Mouse (Mus musculus) common myeloid progenitor, adult 5-6 weeks (primary cell): ENCODE data around the gene Focad. TPM values are rescaled to one million over a fixed set of nuclear protein-coding genes. Genes with fewer than 3 reads are reported as not detected.
A peak's percentile ranks its signal among the peaks of the same experiment; 100 is the strongest.

Experiments
- ATAC-seq: replicated peaks from 2 replicates; pipeline ENCODE4 v1.8.0; 2016; ENCODE audit warnings: low read depth, mild to moderate bottlenecking, moderate TSS enrichment, inconsistent platforms; ENCODE audit not compliant: poor library complexity, severe bottlenecking
- total RNA-seq: library from RNA; stranded (forward); fragments of 200-1000, 187-1606 nt; gene quantifications from 2 replicates; pipeline ENCODE4 v1.2.3, GENCODE M21; 2017

Focad gene
- total RNA-seq, 1 experiment from 2014 or later: 23.6 TPM

DNA sequence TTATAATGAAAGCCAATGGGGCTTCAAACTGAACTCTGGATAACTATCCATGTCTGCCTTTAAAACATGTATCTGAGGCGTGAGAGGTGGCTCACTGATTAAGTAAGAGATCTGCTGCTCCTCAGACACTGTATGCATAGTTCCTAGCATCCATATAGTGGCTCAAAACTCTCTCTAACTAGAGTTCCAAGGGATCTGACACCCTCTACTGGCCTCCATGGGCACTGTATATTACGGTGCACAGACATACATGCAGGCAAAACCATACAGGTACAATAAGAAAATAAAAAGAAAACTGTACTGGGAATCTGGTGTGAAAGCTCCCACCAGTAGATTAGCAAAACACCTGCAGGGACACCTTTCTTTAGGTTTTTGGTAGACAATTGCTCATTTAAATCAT, 186.1 kb downstream of the Focad start:
- ATAC-seq: 0 out of 2 replicates have a peak, but pooled peaks have one; percentile 42

DNA sequence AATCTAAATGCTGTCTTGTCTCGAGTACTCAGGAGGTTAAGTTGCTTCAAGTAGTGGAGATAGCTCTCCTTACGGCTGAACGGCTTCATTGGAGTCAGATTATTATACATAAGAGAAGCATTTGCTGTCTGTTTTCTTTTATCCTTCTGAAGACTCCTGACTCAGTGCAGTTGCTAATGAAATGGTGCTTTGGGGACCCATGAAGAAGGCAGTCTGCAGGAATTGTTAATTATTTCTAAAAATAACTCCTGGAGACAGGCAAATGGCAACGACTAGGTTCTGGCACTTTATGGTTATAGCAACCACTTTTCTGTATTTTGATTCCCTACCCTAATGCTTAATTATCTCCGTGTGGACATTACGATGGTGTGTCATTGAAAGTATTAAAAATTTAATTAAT, 201.1 kb downstream of the Focad start:
- ATAC-seq: no peak

DNA sequence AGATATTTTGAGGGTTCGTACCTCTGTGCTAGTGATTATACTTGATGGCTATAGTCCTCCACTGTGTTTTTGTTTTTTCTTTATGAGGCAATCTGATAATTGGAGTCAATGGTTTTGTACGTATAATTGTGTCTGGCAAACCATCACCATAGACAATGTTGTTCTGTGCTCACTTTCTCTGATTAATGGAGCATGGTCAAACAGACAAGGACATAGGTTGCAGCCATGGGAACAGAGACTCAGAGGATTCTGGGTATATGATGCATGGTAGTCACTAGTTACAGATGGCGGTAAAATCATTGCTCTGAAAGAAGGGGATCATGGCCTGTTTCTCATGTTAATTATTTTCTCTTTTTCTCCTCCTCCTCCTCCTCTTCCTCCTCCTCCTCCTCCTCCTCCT, 205.1 kb downstream of the Focad start:
- no peak for ATAC-seq

GRCm38 (mm10) chr4:88300832-88301621, 206.6 kb downstream of the Focad start:
- ATAC-seq: no peak

DNA sequence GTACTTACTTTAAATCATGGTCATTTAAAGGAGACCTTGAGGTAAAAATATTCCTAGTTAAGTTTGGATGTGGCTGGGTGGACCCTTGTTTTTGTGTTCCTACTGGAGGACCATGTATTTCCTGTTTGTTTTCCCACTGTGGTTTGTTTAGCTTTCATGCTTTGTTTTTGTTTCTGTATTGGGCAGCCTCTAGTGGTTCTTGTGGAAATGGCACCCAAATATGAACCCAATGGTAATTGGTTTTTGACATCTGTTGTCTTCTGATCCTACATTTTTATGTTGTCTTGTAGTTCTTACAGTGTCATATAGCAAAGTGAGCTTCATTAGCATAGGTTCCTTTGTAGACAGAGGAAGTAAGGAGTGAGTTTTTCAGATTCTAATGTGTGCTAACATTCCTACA, 207.9 kb downstream of the Focad start:
- ATAC-seq: 0 out of 2 replicates have a peak, but pooled peaks have one; percentile 45

DNA sequence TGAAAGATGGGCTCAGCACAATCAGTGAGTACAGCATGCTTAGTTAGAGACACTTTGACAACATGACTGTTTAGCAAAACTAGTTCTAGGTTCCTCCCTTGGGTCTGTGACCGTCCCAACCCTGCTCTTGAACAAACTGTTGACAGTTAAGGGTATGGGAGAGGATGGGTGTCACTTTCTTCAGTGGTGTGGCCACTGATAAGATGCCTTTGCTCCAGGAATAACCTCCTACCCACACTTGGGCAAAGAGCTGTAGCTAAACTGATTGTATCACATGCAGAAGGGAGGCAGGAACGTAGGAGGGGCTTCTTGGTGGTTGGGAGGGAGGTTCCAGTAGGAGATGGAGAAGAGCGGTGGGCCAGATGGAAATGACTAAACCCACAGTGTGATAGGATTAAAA, 213.3 kb downstream of the Focad start:
- peak; percentile 77 for ATAC-seq

DNA sequence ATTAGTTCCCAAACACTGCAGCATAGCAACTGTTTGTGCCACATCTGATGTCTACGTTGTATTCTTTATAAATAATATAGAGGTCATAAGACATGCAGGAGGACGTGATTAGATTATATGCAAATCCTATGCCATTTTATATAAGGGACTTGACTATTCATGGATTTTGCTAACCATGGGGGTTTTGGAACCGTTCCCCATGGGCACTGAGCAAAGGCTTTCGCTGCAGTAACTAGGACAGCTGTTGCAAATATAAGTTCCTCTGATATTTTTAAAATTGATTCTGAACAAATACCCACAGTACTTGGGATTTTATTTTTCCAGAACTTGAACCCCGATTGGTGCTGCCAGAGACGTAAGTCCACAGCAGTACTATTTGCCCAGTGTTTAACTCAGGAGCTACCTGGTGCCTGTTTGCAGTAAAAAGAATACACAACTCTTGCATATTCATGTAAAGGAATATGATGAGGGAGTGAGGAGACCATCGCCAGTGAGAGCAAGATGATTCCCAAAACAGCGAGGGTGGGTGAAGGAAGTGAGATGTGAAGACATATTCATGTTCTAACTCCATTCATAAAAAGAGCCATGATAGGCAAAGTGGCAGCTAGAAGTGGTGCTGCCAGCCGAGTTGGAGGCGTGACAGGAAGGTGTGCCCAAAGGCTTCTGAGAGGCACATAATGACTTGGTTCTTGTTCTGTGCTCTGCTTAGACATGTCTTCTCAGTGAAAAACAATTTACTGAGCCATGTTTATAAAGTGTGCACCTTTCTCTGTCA, 214.1 kb downstream of the Focad start:
- no peak for ATAC-seq

- peak; percentile 80; the same call in 1 of the 2 replicates for ATAC-seq
Observed at GRCm38 (mm10) chr4:88309676-88310075, 215.2 kb downstream of the Focad start.

GRCm38 (mm10) chr4:88314898-88315297, 220.5 kb downstream of the Focad start:
- peak; percentile 54 for ATAC-seq

DNA sequence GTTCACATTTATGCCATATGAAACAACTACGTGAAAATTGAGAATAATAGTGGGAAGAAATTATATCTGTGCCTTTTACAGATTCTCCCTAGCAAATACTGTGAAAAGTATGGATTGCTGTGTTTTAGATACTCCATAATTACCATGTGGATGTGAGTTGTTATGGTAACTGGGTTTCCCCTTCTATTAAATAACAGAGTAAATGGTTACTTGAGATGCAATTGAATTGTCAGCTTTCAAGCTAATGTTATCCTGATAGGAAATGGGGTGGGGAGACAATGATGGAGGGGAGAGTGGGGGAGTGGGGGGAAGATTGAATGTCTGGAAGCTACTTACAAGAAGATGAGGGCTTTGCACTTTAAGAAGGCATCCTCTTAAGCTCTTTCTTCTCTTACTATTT, 225.6 kb downstream of the Focad start:
- ATAC-seq: no peak

DNA sequence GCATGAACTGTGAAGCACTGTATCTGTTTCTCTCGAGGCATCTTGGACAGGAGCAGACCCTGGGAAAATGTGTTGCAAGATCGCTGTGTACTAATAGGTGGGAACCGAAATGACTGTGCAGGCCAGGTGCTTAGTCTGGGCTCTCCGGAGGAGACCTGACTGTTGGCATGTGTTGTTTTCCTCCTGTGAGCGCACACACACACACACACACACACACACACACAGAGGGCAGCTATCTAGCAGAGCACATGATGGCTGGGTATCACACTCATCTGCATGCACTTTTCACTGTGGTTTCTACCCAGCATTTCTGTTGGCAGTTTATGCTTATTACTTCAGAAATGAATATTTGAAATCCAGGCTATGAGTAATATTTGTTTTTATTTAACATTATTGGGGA, 231.0 kb downstream of the Focad start:
- peak; percentile 45; the same call in 1 of the 2 replicates for ATAC-seq

GRCm38 (mm10) chr4:88334533-88334932, 240.1 kb downstream of the Focad start:
- no peak for ATAC-seq

DNA sequence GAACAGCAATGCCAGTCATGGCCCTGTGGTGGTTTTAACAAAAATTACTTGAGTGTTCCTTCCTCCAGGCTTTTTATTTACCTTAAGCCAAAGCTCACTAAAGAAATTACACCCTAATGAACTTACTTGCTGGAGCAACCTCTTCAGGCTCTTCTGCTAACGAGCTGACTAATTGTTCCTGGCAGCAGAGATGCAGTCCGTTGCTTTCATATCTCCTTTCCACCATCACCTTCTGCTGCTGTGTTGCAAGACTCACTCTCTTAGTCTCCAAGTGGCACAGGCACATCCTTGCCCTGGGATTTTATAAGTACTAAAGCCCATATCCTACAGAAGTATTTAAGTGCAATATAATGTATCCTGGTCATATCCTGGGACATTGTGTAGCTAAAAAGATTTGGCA, 242.3 kb downstream of the Focad start:
- peak; percentile 90 for ATAC-seq

DNA sequence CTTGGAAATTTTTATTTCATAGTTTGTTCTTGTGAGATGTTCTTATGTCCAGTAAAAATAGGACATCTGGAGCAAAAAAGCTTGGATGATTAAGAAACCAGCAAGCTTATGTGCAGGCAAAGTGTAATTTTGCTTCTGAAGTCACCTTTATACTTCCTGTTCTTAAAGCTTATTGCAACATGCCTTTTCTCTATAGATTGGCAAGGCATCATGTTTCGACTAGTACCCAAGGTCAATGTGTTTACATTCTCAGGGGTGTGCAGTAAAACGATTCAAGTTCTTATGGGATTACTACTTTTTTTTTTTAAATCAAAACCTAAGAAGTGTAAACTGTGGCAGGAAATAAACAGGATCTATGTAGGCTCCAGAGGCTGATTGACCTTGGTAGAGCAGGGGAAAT, 242.9 kb downstream of the Focad start:
- peak; percentile 40; the same call in 1 of the 2 replicates for ATAC-seq

DNA sequence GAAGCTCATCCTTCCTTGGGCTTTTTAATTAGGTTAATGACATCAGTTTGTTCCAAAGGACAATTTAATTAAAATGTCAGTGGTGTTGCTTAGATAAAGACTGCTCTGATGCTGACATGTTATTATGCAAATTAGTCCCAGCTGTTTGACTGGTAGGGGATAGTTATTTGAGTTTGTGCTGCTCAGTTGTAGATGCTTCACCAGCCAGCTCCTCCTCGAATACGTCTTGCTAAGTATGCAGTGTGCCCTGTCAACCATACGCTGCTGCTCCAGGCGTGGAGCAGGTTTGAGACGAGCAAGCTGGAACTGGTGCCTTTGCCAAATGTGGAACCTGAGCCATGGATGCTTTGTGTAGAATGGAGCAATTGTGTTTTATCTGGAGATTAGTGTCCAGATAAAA, 243.7 kb downstream of the Focad start:
- ATAC-seq: no peak

DNA sequence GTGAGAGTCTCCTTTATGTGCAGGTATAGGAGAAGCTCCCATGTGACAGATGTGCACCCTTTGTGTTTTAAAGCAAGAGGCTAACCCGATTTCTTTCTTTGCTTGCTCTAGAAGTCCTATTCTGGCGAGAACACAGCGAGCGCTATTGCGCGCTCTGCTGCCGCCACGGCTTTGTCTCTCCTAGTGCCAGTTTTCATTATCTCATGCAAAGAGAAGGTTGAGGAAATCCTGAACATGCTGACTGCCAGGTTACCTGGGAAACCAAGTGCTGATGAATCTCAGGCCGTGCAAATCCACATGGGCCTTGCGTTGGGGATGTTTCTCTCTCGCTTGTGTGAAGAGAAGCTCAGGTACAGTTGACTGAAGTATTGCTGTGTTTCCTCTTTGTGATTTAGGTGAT, 250.0 kb downstream of the Focad start:
- no peak for ATAC-seq

DNA sequence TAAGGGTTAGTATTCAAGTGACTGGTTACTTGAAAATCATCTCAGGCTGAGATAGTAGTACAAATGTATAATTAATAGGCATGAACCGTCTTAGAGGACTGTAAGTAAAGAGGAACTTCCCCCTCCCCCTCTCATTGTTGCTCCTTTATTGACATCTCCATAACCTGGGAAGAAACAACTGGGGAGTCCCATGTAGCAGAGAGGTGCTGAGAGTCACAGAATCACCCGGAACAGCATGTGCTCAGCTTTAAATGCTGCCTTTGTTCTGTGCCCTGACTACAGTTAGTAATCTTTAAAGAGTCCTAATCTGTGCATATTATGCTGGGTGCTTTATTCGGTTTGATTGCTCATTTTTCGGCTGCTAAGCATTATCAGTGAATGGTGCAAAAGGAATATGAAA, 250.6 kb downstream of the Focad start:
- no peak for ATAC-seq

- no peak for ATAC-seq
Observed at GRCm38 (mm10) chr4:88345938-88346337, 251.5 kb downstream of the Focad start.

GRCm38 (mm10) chr4:88350910-88351309, 256.5 kb downstream of the Focad start:
- peak; percentile 96 for ATAC-seq

DNA sequence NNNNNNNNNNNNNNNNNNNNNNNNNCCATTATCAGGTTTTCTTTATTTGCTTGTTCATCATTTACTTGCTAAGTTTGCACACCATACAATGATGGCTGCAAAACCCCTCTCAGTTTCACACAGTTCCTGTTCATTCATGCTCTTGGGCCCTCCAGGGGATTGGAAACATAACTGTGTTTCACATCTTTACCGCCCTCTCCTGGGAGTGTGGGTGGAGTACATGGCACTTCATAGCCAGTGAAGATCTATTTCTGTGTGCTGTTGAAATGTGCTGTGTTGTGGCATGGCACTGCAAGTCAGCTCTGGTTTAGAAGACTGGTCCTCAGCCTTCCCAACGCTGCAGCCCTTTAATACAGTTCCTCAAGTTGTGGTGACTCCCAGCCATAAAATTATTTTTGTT, 262.2 kb downstream of the Focad start:
- peak; percentile 91 for ATAC-seq

- ATAC-seq: no peak
Observed at GRCm38 (mm10) chr4:88357431-88357830, 263.0 kb downstream of the Focad start.
